Mouse (Mus musculus): Measurements from ENCODE around the gene Slc22a18.
"Not testable (repeated sequence)": the region's sequence is repeated elsewhere in the genome, so short reads cannot be mapped to it uniquely, and the experiment has no call there.

Slc22a18 gene

GRCm38 (mm10) chr7:143505823-143506222 is 32.3 kb downstream of the Slc22a18 start:
- peak; percentile 79 for DNase-seq

- no peak for DNase-seq
Measured at GRCm38 (mm10) chr7:143506271-143506670, 32.7 kb downstream of the Slc22a18 start.

GRCm38 (mm10) chr7:143506675-143507074 is 33.1 kb downstream of the Slc22a18 start:
- DNase-seq, result peak; percentile 64

- DNase-seq, result no peak
Measured at GRCm38 (mm10) chr7:143509566-143509965, 36.0 kb downstream of the Slc22a18 start.

GRCm38 (mm10) chr7:143510593-143511334 is 37.2 kb downstream of the Slc22a18 start:
- no peak for DNase-seq

- no peak for DNase-seq
Measured at GRCm38 (mm10) chr7:143511335-143511712, 37.8 kb downstream of the Slc22a18 start.

GRCm38 (mm10) chr7:143513763-143514415 is 40.4 kb downstream of the Slc22a18 start:
- no peak for DNase-seq

- DNase-seq, result no peak
Measured at GRCm38 (mm10) chr7:143514416-143514768, 40.9 kb downstream of the Slc22a18 start.

GRCm38 (mm10) chr7:143519333-143519732 is 45.8 kb downstream of the Slc22a18 start:
- no peak for DNase-seq

- DNase-seq, result no peak
Measured at GRCm38 (mm10) chr7:143532410-143532809, 58.9 kb downstream of the Slc22a18 start.

- DNase-seq, result no peak
Measured at GRCm38 (mm10) chr7:143533284-143533683, 59.7 kb downstream of the Slc22a18 start.

GRCm38 (mm10) chr7:143536251-143536650 is 62.7 kb downstream of the Slc22a18 start:
- no peak for DNase-seq

GRCm38 (mm10) chr7:143538229-143538628 is 64.7 kb downstream of the Slc22a18 start:
- DNase-seq, result not testable (repeated sequence)

GRCm38 (mm10) chr7:143538671-143539070 is 65.1 kb downstream of the Slc22a18 start:
- no peak for DNase-seq

- peak; percentile 20 for DNase-seq
Measured at GRCm38 (mm10) chr7:143544368-143544767, 70.8 kb downstream of the Slc22a18 start.

- DNase-seq, result no peak
Measured at GRCm38 (mm10) chr7:143546554-143546953, 73.0 kb downstream of the Slc22a18 start.

GRCm38 (mm10) chr7:143548231-143548961 is 74.9 kb downstream of the Slc22a18 start:
- no peak for DNase-seq

Data from right cerebral cortex, postnatal 14 days (tissue).